Mouse (Mus musculus): ENCODE results near the gene Calr. TPM values are rescaled to one million over a fixed set of nuclear protein-coding genes. Genes with fewer than 3 reads are reported as not detected.
A peak's percentile ranks its signal among the peaks of the same experiment; 100 is the strongest.

Calr gene
- polyA plus RNA-seq (2015; fragmentation: Nextera tagmentation; extraction: Ambion mirVana) = 1,038 and 1,157 TPM in 2 replicates

DNA sequence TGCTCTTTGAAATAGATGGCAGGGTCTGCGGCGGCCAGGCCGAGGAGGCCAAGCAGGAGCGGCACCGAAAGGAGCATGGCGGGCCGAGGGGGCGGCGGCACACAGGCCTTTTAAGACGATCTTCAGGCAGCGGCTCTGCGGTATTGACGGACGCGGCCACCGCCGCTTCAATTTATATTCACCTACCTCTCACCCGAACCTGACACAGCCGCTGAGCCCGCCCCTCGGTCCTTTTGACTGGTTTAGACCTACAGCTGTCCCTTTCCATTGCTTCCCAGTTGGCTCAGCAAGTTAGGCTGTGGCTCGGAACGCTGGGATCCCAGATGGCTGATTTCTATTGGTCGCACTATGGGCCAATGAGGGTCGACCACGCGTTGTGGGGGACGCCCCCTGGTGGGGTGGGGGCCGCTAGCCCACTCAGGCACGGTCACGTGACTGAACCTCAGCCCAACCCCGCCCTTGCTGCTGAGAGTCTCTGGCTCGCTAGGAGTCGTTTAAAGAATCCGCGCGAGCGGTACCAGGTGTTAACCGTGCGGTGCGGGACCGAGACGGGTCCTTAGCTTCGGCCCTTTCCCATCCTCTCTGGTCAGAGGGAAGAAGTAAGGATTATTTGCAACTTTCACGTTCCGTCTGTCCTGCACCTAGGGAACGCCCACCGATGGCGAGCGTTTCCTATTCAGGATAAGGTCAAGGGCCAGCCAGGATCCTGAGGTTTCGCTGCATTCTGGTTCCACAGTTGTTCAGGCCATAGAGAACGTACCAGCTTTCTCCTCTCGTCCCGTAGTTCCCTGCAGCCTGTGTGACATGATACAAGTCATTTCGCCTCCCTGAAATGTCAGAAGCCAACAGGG is at the start of gene Calr:
Gene Calr (minus strand): TSS at position 213 of the 851 bp plus-strand sequence.
- Histone ChIP-seq H3K4me1 (replicated peaks) (peaks cover 29% of the 10 kb centered on the region), H3K4me3 (replicated peaks) (peak within 1 kb of the TSS; percentile 91), H3K36me3 (peaks cover 25% of the 10 kb centered on the region), H3K9ac (peak within 1 kb of the TSS; percentile 97), H3K27ac (peak within 1 kb of the TSS; percentile 89), H3K9me3 (no peaks in the 10 kb centered on the region), H3K27me3 (replicated peaks) (no peaks in the 10 kb centered on the region), H3K4me2 (replicated peaks) (peak within 1 kb of the TSS; percentile 77)
- peak; percentile 99 for ATAC-seq
- WGBS = under 1% methylated on average over 55 of the region's 55 CpGs

DNA sequence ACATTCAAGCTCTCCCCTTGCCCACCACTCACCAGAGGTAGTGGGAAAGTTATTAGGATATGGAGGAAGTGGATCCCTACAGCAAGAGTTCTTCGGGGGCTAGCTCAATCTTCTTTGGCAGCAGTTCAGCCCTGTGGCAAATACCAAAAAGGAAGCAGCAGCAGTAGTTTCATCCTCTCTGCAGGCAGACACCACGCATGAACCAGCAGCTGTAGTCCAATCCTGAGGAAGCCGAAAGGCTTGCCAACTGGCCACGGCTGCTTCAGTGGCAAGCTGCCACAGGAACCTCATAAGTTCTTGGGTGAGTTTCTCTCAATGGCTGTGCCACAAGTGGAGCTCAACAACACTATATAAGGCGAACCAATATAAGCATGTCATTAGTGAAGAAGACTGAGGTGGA is 49.2 kb upstream of the Calr start:
- H3K27ac ChIP-seq = no peak overlapping the region
- H3K4me3 ChIP-seq (replicated peaks) = no peak overlapping the region
- H3K9me3 ChIP-seq = no peaks in the 10 kb centered on the region
- no peak overlapping the region for H3K9ac ChIP-seq
- no peaks in the 10 kb centered on the region for H3K36me3 ChIP-seq
- 0 out of 2 replicates have a peak, but pooled peaks cover 9% of the 10 kb centered on the region for H3K4me1 ChIP-seq (replicated peaks)
- 87% methylated on average over 5 of the region's 5 CpGs for WGBS
- ATAC-seq = no peak
- H3K27me3 ChIP-seq (replicated peaks) = no peaks in the 10 kb centered on the region
- no peak overlapping the region for H3K4me2 ChIP-seq (replicated peaks)

DNA sequence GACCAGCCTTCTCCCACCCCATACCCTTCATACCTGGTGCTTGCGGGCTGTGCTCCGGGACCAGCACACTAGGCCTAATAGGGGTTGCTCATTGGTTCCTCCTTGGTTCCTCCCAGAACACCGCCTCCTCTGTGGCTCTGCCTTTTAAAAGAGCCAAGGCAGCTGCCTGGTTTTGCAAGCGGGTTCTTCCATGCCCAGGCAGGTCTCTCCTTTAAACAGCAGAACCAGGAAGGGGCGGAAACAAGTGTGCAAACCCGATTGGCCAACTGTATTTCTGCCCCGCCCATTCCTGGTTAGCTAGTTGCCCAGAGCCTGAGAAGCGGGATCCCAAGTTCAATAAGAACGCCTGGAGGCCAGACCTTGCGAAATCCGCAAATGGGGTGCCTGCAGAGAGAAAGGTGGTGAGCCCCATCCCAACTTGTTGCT is 47.0 kb upstream of the Calr start, which contains the start of gene Gcdh:
Gene Gcdh (minus strand): TSS at position 213 of the 426 bp plus-strand sequence.
- Histone ChIP-seq H3K9me3 (no peaks in the 10 kb centered on the region), H3K27me3 (replicated peaks) (no peaks in the 10 kb centered on the region), H3K27ac (no peak within 1 kb of the TSS; the same call in 1 of the 2 replicates), H3K4me2 (replicated peaks) (peak within 1 kb of the TSS; percentile 81), H3K4me3 (replicated peaks) (peak within 1 kb of the TSS; percentile 78), H3K9ac (peak within 1 kb of the TSS; percentile 79), H3K4me1 (replicated peaks) (0 out of 2 replicates have a peak, but pooled peaks cover 9% of the 10 kb centered on the region), H3K36me3 (no peaks in the 10 kb centered on the region; the same call in 1 of the 2 replicates)
- 0% methylated on average over 11 of the region's 11 CpGs for WGBS
- peak; percentile 100 for ATAC-seq

DNA sequence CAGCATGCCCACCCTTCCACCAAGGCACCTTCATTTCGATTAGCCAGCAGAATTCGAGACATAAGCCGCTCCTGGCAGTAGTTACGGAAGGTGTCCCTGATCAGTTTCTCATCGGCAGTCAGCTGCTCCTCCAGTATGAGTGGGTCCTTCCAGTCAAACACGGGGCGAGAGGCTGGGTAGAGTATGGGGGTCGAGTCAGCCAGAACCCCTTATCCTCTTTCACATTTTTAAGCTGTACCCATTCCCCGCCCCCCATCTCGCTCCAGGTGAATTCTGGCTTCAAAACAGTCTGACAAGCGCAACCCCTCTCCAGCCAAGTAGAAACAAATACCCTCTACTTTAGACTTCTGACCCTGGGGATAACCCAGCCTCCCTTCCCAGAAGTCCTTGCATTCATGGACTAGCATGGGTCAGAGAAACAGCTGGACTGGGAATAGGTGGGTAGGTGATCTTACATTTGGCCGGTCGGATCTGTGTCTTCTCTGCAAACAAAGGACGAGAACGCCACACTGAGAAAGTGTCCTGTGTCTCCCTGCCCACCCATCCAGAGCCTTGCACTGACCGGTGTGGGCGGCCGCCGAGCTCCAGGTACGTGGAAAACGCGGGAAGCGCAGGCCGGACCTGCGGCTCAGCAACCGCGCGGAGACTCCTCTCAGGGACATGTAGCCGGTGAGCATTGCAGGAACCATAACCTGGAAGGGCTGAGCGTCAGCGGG is 46.4 kb upstream of the Calr start:
- WGBS = 10% methylated on average over 31 of the region's 31 CpGs
- peak overlapping the region; percentile 79 for H3K9ac ChIP-seq
- peak; percentile 73 for ATAC-seq
- H3K9me3 ChIP-seq = no peaks in the 10 kb centered on the region
- no peak overlapping the region; the same call in 1 of the 2 replicates for H3K27ac ChIP-seq
- H3K36me3 ChIP-seq = no peaks in the 10 kb centered on the region; the same call in 1 of the 2 replicates
- H3K4me1 ChIP-seq (replicated peaks) = 0 out of 2 replicates have a peak, but pooled peaks cover 9% of the 10 kb centered on the region
- peak overlapping the region; percentile 81 for H3K4me2 ChIP-seq (replicated peaks)
- peak overlapping the region; percentile 78 for H3K4me3 ChIP-seq (replicated peaks)
- no peaks in the 10 kb centered on the region for H3K27me3 ChIP-seq (replicated peaks)

DNA sequence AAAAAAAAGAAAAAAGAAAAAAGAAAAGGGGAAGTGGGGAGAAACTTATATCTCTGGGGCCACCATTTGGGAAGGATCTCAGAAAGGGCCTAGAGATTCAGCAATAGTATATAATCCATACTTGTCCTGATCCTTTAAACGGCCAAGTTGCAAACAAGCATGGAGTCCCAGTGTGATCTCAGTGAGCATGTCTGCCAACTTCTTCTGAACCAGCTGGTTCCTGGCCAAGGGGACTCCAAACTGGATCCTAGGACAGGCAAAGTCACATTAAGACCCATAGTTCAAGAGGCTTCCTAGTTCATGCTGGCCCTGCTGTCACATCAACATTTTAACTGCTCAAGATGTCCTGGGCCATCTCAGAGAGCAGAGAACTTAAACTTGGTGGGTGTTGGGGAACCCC is 42.4 kb upstream of the Calr start:
- H3K27ac ChIP-seq = no peak overlapping the region
- WGBS = 96% methylated on average over 1 of the region's 1 CpGs
- ATAC-seq = no peak
- H3K4me3 ChIP-seq (replicated peaks) = no peak overlapping the region
- no peaks in the 10 kb centered on the region for H3K9me3 ChIP-seq
- peaks cover 4% of the 10 kb centered on the region; the same call in 1 of the 2 replicates for H3K36me3 ChIP-seq
- H3K4me2 ChIP-seq (replicated peaks) = no peak overlapping the region
- H3K27me3 ChIP-seq (replicated peaks) = no peaks in the 10 kb centered on the region
- H3K9ac ChIP-seq = no peak overlapping the region
- 0 out of 2 replicates have a peak, but pooled peaks cover 9% of the 10 kb centered on the region for H3K4me1 ChIP-seq (replicated peaks)

DNA sequence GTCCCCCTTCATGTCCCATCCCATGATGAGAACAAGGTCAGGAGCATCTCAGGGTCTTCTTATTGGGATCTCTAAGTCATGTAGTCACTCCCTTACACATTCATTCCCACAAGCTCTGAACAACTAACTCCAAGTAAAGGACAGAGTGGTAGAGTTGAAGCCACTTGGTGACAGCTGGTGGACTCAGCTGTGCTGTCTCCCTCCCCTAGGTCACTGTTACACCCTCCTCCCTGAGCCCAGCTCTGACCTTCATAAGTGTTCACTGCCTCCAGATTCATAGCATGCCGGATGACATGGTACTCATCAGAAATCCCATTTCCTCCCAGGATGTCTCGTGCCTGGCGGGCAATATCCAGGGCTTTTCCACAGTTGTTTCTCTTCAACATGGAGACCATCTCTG is 41.5 kb upstream of the Calr start:
- H3K9me3 ChIP-seq = no peaks in the 10 kb centered on the region
- no peak overlapping the region for H3K27ac ChIP-seq
- no peak overlapping the region for H3K4me3 ChIP-seq (replicated peaks)
- H3K36me3 ChIP-seq = peaks cover 4% of the 10 kb centered on the region; the same call in 1 of the 2 replicates
- no peak for ATAC-seq
- WGBS = 90% methylated on average over 3 of the region's 3 CpGs
- 0 out of 2 replicates have a peak, but pooled peaks cover 9% of the 10 kb centered on the region for H3K4me1 ChIP-seq (replicated peaks)
- no peaks in the 10 kb centered on the region for H3K27me3 ChIP-seq (replicated peaks)
- no peak overlapping the region for H3K9ac ChIP-seq
- H3K4me2 ChIP-seq (replicated peaks) = no peak overlapping the region

DNA sequence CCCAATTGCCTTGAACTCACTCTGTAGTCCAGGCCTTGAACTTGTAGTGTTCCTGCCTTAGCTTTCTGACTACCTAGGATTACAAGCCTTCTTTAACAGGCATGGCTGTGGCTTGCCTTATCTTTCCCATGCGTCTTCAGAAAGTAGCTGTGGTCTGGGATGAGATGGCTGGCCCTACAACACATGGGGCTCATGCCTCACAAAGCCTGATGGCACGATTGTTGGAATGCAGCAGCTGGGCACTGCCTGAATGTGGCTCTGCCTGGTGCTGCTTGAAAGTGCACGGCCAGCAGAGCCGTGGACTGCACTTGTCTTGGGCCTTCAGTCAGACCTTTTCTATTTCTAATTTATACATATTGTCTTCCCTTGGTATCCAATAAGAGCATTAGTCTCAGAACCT is 38.0 kb upstream of the Calr start:
- Histone ChIP-seq H3K27ac (no peak overlapping the region), H3K4me3 (replicated peaks) (no peak overlapping the region), H3K36me3 (peaks cover 4% of the 10 kb centered on the region; the same call in 1 of the 2 replicates), H3K4me2 (replicated peaks) (no peak overlapping the region), H3K27me3 (replicated peaks) (no peaks in the 10 kb centered on the region), H3K9ac (no peak overlapping the region), H3K9me3 (no peaks in the 10 kb centered on the region), H3K4me1 (replicated peaks) (no peaks in the 10 kb centered on the region)
- no peak for ATAC-seq
- WGBS = 86% methylated on average over 4 of the region's 4 CpGs

DNA sequence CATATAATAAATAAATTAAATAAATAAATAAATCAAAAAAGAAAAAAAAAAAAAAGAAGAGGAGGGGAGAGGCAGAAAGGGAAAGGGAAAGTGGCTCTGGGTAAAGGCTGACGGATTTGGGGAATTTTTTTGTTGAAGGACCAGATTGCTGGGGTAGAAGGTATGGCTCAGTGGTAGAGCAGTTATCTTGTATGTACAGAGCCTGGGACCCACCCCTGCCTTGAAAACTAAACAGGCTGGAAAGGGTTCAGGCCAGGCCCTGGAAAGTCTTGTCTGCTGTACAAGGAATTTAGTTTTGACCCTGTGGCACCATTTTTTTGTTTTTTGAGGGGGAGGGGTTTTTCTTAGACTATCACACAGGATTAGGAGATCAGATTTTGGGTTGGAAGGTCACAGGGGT is 32.2 kb upstream of the Calr start:
- no peak overlapping the region for H3K4me3 ChIP-seq (replicated peaks)
- 79% methylated on average over 1 of the region's 1 CpGs for WGBS

DNA sequence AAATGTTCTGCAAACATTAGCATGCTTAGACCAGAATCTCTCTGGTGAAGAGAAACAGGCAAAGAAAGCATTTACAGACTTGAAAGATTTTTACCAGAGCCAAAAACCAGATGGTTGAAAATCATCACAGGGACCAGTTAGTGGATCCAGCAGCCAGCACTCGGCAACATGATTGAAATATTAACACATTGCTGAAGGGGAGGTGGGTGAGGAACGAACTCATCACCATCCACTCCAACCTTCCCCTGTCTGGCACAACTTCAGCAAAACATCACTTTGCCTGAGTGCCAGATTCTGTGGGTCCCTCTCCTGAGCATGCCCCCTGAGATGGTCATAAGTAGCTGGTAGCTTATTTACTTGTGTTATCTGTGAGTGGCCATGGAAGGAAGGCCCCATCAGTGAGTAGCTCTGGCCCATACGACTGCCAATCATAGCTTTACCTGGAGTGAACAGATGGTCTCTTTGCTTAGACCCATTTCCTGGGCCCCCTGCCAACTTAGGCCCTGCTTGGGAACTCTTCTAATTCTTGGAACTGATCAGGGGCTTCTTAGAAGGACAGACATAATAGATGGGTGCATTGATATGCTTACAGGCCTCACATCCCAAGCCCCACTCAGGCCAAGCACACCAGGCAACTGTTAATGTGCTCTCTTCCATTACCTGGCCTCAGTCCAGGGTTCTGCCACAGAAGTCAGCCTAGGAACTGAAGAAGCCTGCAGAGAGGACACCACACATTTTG is 30.7 kb upstream of the Calr start:
- Histone ChIP-seq H3K4me2 (replicated peaks) (no peak overlapping the region), H3K9me3 (no peaks in the 10 kb centered on the region), H3K36me3 (no peaks in the 10 kb centered on the region), H3K27me3 (replicated peaks) (no peaks in the 10 kb centered on the region), H3K4me3 (replicated peaks) (no peak overlapping the region), H3K9ac (no peak overlapping the region), H3K27ac (no peak overlapping the region), H3K4me1 (replicated peaks) (peaks cover 6% of the 10 kb centered on the region)
- no peak for ATAC-seq
- WGBS = 75% methylated on average over 3 of the region's 3 CpGs

More for the DNA sequence above, 32.2 kb upstream of the Calr start:
- Histone ChIP-seq H3K4me1 (replicated peaks) (no peaks in the 10 kb centered on the region), H3K27me3 (replicated peaks) (no peaks in the 10 kb centered on the region), H3K4me2 (replicated peaks) (no peak overlapping the region), H3K9ac (no peak overlapping the region), H3K36me3 (no peaks in the 10 kb centered on the region), H3K27ac (no peak overlapping the region), H3K9me3 (no peaks in the 10 kb centered on the region)
- no peak for ATAC-seq

DNA sequence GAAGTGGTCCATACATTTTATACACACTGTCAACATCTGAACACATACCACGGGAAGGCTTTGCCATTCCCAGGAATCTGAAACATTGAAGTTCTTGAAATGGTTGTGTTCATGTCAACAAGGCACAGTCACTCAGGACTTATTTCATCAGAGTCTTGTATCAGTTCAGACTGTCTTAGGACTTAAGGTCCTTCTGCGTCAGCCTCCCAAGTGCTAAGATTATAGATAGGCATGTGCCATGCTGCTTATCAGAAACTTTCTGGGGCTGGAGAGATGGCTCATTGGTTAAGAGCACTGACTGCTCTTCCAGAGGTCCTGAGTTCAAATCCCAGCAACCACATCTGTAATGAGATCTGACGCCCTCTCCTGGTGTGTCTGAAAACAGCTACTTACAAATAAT is 27.6 kb upstream of the Calr start:
- Histone ChIP-seq H3K9ac (no peak overlapping the region), H3K4me1 (replicated peaks) (peaks cover 14% of the 10 kb centered on the region), H3K4me2 (replicated peaks) (no peak overlapping the region), H3K27me3 (replicated peaks) (no peaks in the 10 kb centered on the region), H3K36me3 (no peaks in the 10 kb centered on the region), H3K27ac (no peak overlapping the region), H3K9me3 (no peaks in the 10 kb centered on the region), H3K4me3 (replicated peaks) (no peak overlapping the region)
- ATAC-seq = no peak
- 82% methylated on average over 3 of the region's 3 CpGs for WGBS

DNA sequence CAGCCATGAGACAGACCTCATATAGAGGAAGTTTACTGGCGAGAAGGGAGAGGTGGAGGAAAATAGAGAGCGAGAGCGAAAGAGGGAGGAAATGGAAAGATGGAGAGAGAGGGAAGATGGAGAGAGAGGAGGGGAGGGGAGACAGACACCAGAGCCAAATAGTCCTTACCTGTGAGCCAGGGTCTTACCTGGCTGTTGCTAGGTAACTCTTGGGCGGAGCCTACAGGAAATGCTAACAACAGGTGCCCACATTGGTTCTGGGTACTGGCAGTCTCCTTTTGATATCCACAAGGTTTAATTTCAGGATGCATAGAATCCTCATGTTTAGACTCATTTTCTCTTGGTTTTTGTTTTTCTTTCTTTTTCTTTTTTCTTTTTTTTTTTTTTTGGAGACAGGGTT is 26.3 kb upstream of the Calr start:
- peak overlapping the region; percentile 52; the same call in 1 of the 2 replicates for H3K9ac ChIP-seq

More for the DNA sequence above, 26.3 kb upstream of the Calr start:
- Histone ChIP-seq H3K4me2 (replicated peaks) (peak overlapping the region; percentile 99), H3K9me3 (no peaks in the 10 kb centered on the region), H3K36me3 (peaks cover 10% of the 10 kb centered on the region; the same call in 1 of the 2 replicates), H3K4me3 (replicated peaks) (peak overlapping the region; percentile 48), H3K27ac (no peak overlapping the region), H3K27me3 (replicated peaks) (no peaks in the 10 kb centered on the region), H3K4me1 (replicated peaks) (peaks cover 14% of the 10 kb centered on the region)
- ATAC-seq = no peak
- 73% methylated on average over 4 of the region's 4 CpGs for WGBS

Data from intestine, embryonic 15.5 days (tissue).